Mouse (Mus musculus) neural tube, embryonic 15.5 days (tissue): ENCODE measurements around the gene Eif2b1. TPM values are rescaled to one million over a fixed set of nuclear protein-coding genes. Genes with fewer than 3 reads are reported as not detected.

Experiments used
- ATAC-seq: fragments of 200-750 bp; cut with Nextera tagmentation; 2 replicates; pipeline ENCODE4 v1.8.0; 2017; ENCODE audit warnings: mild to moderate bottlenecking, moderate TSS enrichment, moderate library complexity; ENCODE audit not compliant: low FRiP score
- H3K27ac ChIP-seq: fragments of 300-500 bp; sonication (generic); replicated peaks from 2 replicates; pipeline ENCODE4 v1.5.1; 2015; ENCODE audit warnings: mild to moderate bottlenecking, inconsistent platforms
- H3K27me3 ChIP-seq: fragments of 300-500 bp; sonication (generic); replicated peaks from 2 replicates; pipeline ENCODE4 v1.6.1; 2015; ENCODE audit warnings: inconsistent platforms
- H3K36me3 ChIP-seq: fragments of 300-500 bp; sonication (generic); 2 replicates; pipeline ENCODE4 v1.6.1; 2015; ENCODE audit warnings: inconsistent platforms
- H3K4me1 ChIP-seq: fragments of 300-500 bp; sonication (generic); 2 replicates; pipeline ENCODE4 v1.6.1; 2015; ENCODE audit warnings: inconsistent platforms
- H3K4me2 ChIP-seq: fragments of 300-500 bp; sonication (generic); 2 replicates; pipeline ENCODE4 v1.6.1; 2015; ENCODE audit warnings: inconsistent platforms, mild to moderate bottlenecking, moderate library complexity
- H3K4me3 ChIP-seq: fragments of 300-500 bp; sonication (generic); replicated peaks from 2 replicates; pipeline ENCODE4 v1.5.1; 2015; ENCODE audit warnings: mild to moderate bottlenecking, inconsistent platforms
- H3K9ac ChIP-seq: fragments of 300-500 bp; sonication (generic); replicated peaks from 2 replicates; pipeline ENCODE4 v1.6.1; 2015; ENCODE audit warnings: mild to moderate bottlenecking, inconsistent platforms
- H3K9me3 ChIP-seq: fragments of 300-500 bp; sonication (generic); replicated peaks from 2 replicates; pipeline ENCODE4 v1.6.1; 2016; ENCODE audit warnings: inconsistent platforms
- WGBS: fragments of 180-500 bp; shearing (Covaris S2); methylation state at CpG from one replicate; pipeline ENCODE4 v1.1.7; 2015; ENCODE audit warnings: mixed read lengths; 5-methylcytosine and 5-hydroxymethylcytosine counted together
- polyA plus RNA-seq: library from polyadenylated mRNA; unstranded; fragments of >200 nt; fragmentation: Nextera tagmentation; extraction: Ambion mirVana; gene quantifications from 2 replicates; pipeline ENCODE4 v1.2.1, GENCODE M21; 2015

Eif2b1 gene
- polyA plus RNA-seq, 1 experiment from 2014 or later, result 58.1 TPM

DNA sequence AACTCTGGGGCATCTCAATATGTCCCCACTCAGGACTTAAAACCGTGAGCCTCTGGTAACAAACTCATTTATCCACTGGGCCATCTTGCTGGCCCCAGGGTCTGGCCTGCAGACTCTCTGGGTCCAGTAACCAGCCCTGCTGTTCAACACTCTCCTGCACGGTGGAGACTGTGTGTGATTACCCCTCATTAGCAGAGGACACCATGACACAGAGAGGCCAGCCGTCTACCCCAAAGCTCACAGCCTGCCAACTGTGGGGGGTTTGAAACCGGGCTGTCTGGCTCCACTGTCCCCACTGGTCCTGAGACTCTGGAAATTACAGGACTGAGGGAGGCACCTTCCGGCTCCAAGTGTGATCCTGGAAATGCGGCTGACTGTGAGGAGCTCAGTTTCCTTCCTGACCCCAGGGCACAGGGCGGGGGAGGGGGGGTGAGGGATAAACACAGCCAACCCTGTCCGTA is 49.7 kb downstream of the Eif2b1 start:
- no peaks in the 10 kb centered on the region for H3K36me3 ChIP-seq
- peak overlapping the region; percentile 84 for H3K4me2 ChIP-seq
- no peak for ATAC-seq
- no peaks in the 10 kb centered on the region for H3K9me3 ChIP-seq
- H3K4me3 ChIP-seq, result peak overlapping the region; percentile 84
- peak overlapping the region; percentile 45 for H3K9ac ChIP-seq
- H3K4me1 ChIP-seq, result peaks cover 36% of the 10 kb centered on the region
- H3K27me3 ChIP-seq, result no peaks in the 10 kb centered on the region
- WGBS, result 32% methylated on average over 8 of the region's 8 CpGs
- H3K27ac ChIP-seq, result peak overlapping the region; percentile 34; the same call in 1 of the 2 replicates

- 18% methylated on average over 9 of the region's 9 CpGs for WGBS
- H3K9ac ChIP-seq, result peak overlapping the region; percentile 45
Observed at GRCm38 (mm10) chr5:124528791-124529190, 50.1 kb downstream of the Eif2b1 start.

GRCm38 (mm10) chr5:124528351-124528750 is 50.6 kb downstream of the Eif2b1 start:
- peak overlapping the region; percentile 84; the same call in 1 of the 2 replicates for H3K4me3 ChIP-seq
- WGBS, result 56% methylated on average over 4 of the region's 4 CpGs
- peak overlapping the region; percentile 45 for H3K9ac ChIP-seq

More at GRCm38 (mm10) chr5:124528791-124529190, 50.1 kb downstream of the Eif2b1 start:
- Histone ChIP-seq H3K27me3 (no peaks in the 10 kb centered on the region), H3K9me3 (no peaks in the 10 kb centered on the region), H3K27ac (peak overlapping the region; percentile 34), H3K4me2 (peak overlapping the region; percentile 84), H3K4me1 (peaks cover 36% of the 10 kb centered on the region), H3K36me3 (no peaks in the 10 kb centered on the region), H3K4me3 (peak overlapping the region; percentile 84)
- ATAC-seq, result no peak

GRCm38 (mm10) chr5:124524943-124525342 is 54.0 kb downstream of the Eif2b1 start:
- Histone ChIP-seq H3K27ac (no peak overlapping the region), H3K27me3 (no peaks in the 10 kb centered on the region), H3K9me3 (no peaks in the 10 kb centered on the region), H3K4me1 (peaks cover 20% of the 10 kb centered on the region), H3K9ac (no peak overlapping the region), H3K4me2 (no peak overlapping the region), H3K36me3 (peaks cover under 1% of the 10 kb centered on the region; the same call in 1 of the 2 replicates), H3K4me3 (no peak overlapping the region)
- 93% methylated on average over 5 of the region's 5 CpGs for WGBS
- no peak for ATAC-seq

More at GRCm38 (mm10) chr5:124528351-124528750, 50.6 kb downstream of the Eif2b1 start:
- no peak for ATAC-seq
- H3K9me3 ChIP-seq, result no peaks in the 10 kb centered on the region
- peaks cover 36% of the 10 kb centered on the region for H3K4me1 ChIP-seq
- no peaks in the 10 kb centered on the region for H3K27me3 ChIP-seq
- H3K4me2 ChIP-seq, result peak overlapping the region; percentile 84
- H3K36me3 ChIP-seq, result no peaks in the 10 kb centered on the region
- H3K27ac ChIP-seq, result peak overlapping the region; percentile 34

- Histone ChIP-seq H3K4me3 (no peak overlapping the region), H3K27ac (no peak overlapping the region), H3K9ac (no peak overlapping the region), H3K4me1 (peaks cover 1% of the 10 kb centered on the region), H3K27me3 (no peaks in the 10 kb centered on the region), H3K9me3 (no peaks in the 10 kb centered on the region), H3K36me3 (peaks cover 6% of the 10 kb centered on the region; the same call in 1 of the 2 replicates), H3K4me2 (no peak overlapping the region)
- 96% methylated on average over 8 of the region's 8 CpGs for WGBS
- no peak for ATAC-seq
Observed at GRCm38 (mm10) chr5:124523032-124523431, 55.9 kb downstream of the Eif2b1 start.

DNA sequence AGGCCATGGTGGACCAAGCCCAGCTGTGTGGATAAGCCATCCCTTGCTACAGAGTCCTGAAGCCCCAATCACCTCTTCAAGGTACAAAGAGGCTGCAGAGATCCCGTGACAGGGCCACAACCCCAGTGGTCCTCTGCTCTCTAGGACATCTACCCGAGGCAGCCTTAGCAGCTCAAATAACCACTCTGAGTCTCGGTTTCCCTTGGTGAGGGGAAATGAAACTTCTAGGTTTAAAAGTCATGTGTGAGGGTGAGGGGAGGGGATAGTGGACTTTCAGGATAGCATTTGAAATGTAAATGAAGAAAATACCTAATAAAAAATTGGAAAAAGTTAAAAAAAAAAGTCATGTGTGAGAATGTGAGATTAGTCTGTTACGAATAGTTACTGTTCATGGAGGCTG is 57.3 kb downstream of the Eif2b1 start:
- no peak overlapping the region for H3K9ac ChIP-seq
- WGBS, result 92% methylated on average over 4 of the region's 4 CpGs
- H3K27ac ChIP-seq, result no peak overlapping the region
- H3K4me3 ChIP-seq, result no peak overlapping the region
- no peaks in the 10 kb centered on the region for H3K9me3 ChIP-seq
- H3K4me2 ChIP-seq, result no peak overlapping the region
- no peaks in the 10 kb centered on the region for H3K27me3 ChIP-seq
- ATAC-seq, result no peak
- no peaks in the 10 kb centered on the region for H3K4me1 ChIP-seq
- peaks cover 6% of the 10 kb centered on the region; the same call in 1 of the 2 replicates for H3K36me3 ChIP-seq

Other genes with a start within 250 kb of the Eif2b1 start
- 49.7 and 89.0 TPM in 2 replicates for gene Cdk2ap1, start 216.0 kb downstream of the Eif2b1 start, polyA plus RNA-seq
- gene Sbno1, start 153.1 kb downstream of the Eif2b1 start, polyA plus RNA-seq, result 85.9 and 87.2 TPM in 2 replicates
- gene Kmt5a, start 139.2 kb downstream of the Eif2b1 start, polyA plus RNA-seq, result 29.3 and 30.8 TPM in 2 replicates
- gene Rilpl2, start 100.8 kb downstream of the Eif2b1 start, polyA plus RNA-seq, result 27.5 and 32.0 TPM in 2 replicates
- gene Snrnp35, start 96.0 kb downstream of the Eif2b1 start, polyA plus RNA-seq, result 20.7 and 22.2 TPM in 2 replicates
- 14.3 and 14.6 TPM in 2 replicates for gene Rilpl1, start 47.7 kb downstream of the Eif2b1 start, polyA plus RNA-seq
- 336 and 384 TPM in 2 replicates for gene Tmed2, start 38.4 kb downstream of the Eif2b1 start, polyA plus RNA-seq
- 24.9 and 28.1 TPM in 2 replicates for gene Ddx55, start 26.3 kb downstream of the Eif2b1 start, polyA plus RNA-seq
- 39.5 and 46.0 TPM in 2 replicates for gene Gtf2h3, start within 50 bp of the Eif2b1 start, polyA plus RNA-seq
- 38.8 and 40.4 TPM in 2 replicates for gene Atp6v0a2, start 49.4 kb upstream of the Eif2b1 start, polyA plus RNA-seq
- gene Dnah10, start 146.0 kb upstream of the Eif2b1 start, polyA plus RNA-seq, result 0.13 and 0.15 TPM in 2 replicates